Mouse (Mus musculus): ENCODE measurements around the gene Hes5. TPM values are rescaled to one million over a fixed set of nuclear protein-coding genes. Genes with fewer than 3 reads are reported as not detected.
A peak's percentile ranks its signal among the peaks of the same experiment; 100 is the strongest.

Hes5 gene
- 690 and 827 TPM in 2 replicates for polyA plus RNA-seq (2016; fragmentation: Nextera tagmentation; extraction: Ambion mirVana)

DNA sequence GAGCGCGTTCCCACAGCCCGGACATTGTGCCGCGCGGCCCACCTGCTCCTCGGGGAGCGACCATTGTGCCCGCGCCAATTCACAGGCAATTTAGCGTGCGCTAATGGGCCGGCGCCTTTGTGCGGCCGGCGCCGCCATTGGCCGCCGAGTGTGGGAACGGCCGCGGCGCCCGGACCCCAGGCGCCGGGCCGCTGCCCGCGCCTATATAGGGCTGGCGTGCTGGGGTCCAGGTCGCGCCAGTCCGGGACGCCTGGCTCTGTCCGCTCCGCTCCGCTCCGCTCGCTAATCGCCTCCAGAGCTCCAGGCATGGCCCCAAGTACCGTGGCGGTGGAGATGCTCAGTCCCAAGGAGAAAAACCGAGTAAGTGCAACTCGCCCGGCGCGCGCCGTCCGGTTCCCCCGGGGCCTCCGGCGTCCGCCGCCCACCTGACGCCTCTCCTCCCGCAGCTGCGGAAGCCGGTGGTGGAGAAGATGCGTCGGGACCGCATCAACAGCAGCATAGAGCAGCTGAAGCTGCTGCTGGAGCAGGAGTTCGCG is at the start of gene Hes5:
Hes5 (plus strand) TSS at position 234 of the 536 bp plus-strand sequence.
- peaks cover 24% of the 10 kb centered on the region for H3K36me3 ChIP-seq
- H3K27me3 ChIP-seq (ENCODE audit: low read depth, poor library complexity, severe bottlenecking): peaks cover 77% of the 10 kb centered on the region
- DNase-seq (ENCODE audit: low spot score): peak; percentile 95
- H3K4me3 ChIP-seq: peak within 1 kb of the TSS; percentile 87
- H3K9me3 ChIP-seq (replicated peaks): no peaks in the 10 kb centered on the region
- H3K4me1 ChIP-seq: peaks cover 94% of the 10 kb centered on the region
- peak within 1 kb of the TSS; percentile 97 for H3K27ac ChIP-seq (replicated peaks)
- WGBS: 1% methylated on average over 65 of the region's 65 CpGs

DNA sequence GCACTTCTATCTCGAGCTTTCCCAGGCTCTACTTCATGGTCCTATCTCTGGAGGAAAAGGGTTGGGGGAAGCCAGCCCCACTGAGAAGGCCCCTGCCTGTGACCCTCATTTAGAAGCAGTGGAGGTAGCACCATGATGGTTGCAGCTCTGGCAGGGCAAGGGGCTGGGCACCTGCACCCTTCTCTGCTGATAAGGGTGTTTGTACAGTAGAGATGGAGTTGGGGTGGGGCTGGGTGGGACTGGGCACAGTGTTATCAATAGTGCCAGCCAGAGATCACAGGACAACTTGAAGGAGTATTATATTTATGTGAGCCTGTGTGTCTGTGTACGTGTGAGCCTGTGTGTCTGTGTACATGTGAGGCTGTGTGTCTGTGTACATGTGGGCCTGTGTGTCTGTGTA is 49.1 kb upstream of the Hes5 start:
- no peaks in the 10 kb centered on the region for H3K9me3 ChIP-seq (replicated peaks)
- H3K27me3 ChIP-seq (ENCODE audit: low read depth, poor library complexity, severe bottlenecking): no peaks in the 10 kb centered on the region
- peak overlapping the region; percentile 47 for H3K27ac ChIP-seq (replicated peaks)
- no peaks in the 10 kb centered on the region for H3K36me3 ChIP-seq
- 71% methylated on average over 2 of the region's 2 CpGs for WGBS
- H3K4me1 ChIP-seq: peaks cover 34% of the 10 kb centered on the region
- H3K4me3 ChIP-seq: no peak overlapping the region
- no peak for DNase-seq (ENCODE audit: low spot score)

DNA sequence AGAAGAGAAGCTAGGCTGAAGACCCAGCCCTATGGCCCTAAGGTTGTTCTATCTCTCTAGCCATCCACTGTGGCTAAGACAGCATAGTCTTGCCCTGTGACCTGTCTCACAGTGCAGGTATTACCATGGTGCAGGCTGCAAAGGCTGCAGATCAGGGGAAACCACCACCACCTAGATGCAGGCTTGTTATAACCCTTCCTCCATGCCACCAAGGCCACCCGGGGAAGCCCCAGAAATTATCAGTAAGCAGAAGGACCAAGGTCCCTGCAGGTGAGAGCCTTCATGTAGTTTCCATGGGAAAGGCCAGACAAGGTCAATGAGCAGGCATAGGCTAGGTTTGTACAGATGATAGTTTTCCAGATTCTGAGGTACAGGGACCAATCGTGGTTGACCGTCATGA is 46.9 kb upstream of the Hes5 start:
- Histone ChIP-seq H3K36me3 (no peaks in the 10 kb centered on the region), H3K27ac (replicated peaks) (peak overlapping the region; percentile 43; the same call in 1 of the 2 replicates), H3K9me3 (replicated peaks) (0 out of 2 replicates have a peak, but pooled peaks cover 2% of the 10 kb centered on the region), H3K27me3 (ENCODE audit: low read depth, poor library complexity, severe bottlenecking) (no peaks in the 10 kb centered on the region), H3K4me1 (peaks cover 29% of the 10 kb centered on the region), H3K4me3 (no peak overlapping the region)
- WGBS: 95% methylated on average over 3 of the region's 3 CpGs
- DNase-seq (ENCODE audit: low spot score): no peak

DNA sequence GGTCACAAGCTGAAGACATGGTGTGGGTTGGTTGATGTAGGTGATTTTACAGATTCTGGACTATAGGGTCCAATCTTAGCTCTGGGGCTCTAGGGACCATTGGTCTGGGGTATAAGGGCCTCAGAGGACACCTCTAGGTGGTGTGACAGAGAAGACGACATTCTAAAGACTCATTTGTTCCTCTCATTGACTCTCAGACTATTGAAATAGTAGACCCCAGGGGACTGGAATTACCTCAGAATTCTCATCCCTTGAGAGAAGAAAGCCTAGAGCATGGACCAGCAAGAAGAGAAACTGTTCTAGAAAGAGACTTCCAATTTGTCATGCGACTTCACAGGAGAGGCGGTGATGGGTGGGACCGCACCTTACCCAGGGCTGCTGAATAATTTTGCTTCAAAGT is 46.5 kb upstream of the Hes5 start:
- no peak overlapping the region for H3K27ac ChIP-seq (replicated peaks)
- H3K27me3 ChIP-seq (ENCODE audit: low read depth, poor library complexity, severe bottlenecking): no peaks in the 10 kb centered on the region
- 0 out of 2 replicates have a peak, but pooled peaks cover 2% of the 10 kb centered on the region for H3K9me3 ChIP-seq (replicated peaks)
- no peak for DNase-seq (ENCODE audit: low spot score)
- H3K4me1 ChIP-seq: peaks cover 29% of the 10 kb centered on the region
- no peak overlapping the region for H3K4me3 ChIP-seq
- 92% methylated on average over 4 of the region's 4 CpGs for WGBS
- no peaks in the 10 kb centered on the region for H3K36me3 ChIP-seq

DNA sequence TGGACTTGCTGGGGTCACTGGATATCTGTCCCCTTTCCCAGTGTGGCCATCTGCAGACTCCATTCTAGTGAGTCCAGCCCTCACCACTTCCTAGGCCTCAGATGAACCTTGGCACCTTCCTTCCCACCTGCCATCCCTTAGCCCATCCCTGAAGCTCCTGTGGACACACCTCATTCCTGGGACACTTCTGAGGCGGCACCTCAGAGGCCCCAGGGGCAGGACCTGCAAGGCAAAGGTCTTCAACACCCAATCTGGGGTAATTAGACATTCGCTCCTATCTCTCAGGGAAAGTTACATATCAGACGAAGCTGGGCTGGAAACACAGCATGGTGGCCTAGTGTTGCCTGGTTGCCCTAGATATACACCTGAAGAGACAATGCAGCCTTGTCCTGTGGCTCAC is 46.0 kb upstream of the Hes5 start:
- H3K9me3 ChIP-seq (replicated peaks): 0 out of 2 replicates have a peak, but pooled peaks cover 2% of the 10 kb centered on the region
- no peak for DNase-seq (ENCODE audit: low spot score)
- no peak overlapping the region for H3K4me3 ChIP-seq
- no peaks in the 10 kb centered on the region for H3K27me3 ChIP-seq (ENCODE audit: low read depth, poor library complexity, severe bottlenecking)
- no peaks in the 10 kb centered on the region for H3K36me3 ChIP-seq
- peaks cover 29% of the 10 kb centered on the region for H3K4me1 ChIP-seq
- WGBS: 87% methylated on average over 3 of the region's 3 CpGs
- H3K27ac ChIP-seq (replicated peaks): no peak overlapping the region

DNA sequence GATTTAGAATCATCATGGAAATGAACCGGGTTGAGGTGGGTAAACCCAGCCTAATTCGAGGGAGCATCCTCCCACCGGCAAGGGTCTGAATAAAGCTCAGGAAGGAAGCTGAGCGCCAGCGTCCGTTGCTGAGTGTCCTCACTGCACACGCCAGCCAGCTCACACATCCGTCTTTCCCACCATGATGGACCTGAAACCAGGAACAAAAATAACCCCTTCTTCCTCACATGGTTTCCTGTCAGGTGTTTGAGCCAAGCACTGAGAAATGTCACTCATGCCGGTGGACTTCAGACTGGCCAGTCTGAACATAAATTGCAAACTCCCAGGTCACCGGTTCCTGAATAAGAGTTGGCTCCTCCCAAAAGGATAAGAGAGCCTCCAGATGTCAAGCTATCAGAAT is 45.4 kb upstream of the Hes5 start:
- Histone ChIP-seq H3K36me3 (no peaks in the 10 kb centered on the region), H3K4me3 (no peak overlapping the region), H3K27me3 (ENCODE audit: low read depth, poor library complexity, severe bottlenecking) (no peaks in the 10 kb centered on the region), H3K9me3 (replicated peaks) (0 out of 2 replicates have a peak, but pooled peaks cover 2% of the 10 kb centered on the region), H3K4me1 (peaks cover 25% of the 10 kb centered on the region), H3K27ac (replicated peaks) (0 out of 2 replicates have a peak overlapping the region, but pooled peaks have one; percentile 42)
- DNase-seq (ENCODE audit: low spot score): no peak
- WGBS: 90% methylated on average over 10 of the region's 10 CpGs

DNA sequence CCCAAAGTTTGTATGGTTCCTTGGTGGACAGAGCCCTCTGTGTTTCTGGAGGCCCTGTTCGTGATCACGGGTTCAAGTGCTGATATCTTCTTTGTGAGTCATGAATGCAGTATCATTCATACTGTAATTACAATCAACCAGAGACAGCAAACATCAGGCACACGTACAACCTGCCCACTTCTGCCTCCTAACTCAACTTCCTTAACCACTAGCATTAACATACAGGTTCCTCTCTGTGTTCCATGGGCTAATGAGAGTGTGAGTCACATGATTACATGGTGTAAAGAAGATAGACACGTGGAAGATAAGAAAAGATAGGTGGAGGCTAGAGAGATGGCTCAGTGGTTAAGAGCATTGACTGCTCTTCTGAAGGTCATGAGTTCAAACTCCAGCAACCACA is 44.1 kb upstream of the Hes5 start:
- no peak for DNase-seq (ENCODE audit: low spot score)

DNA sequence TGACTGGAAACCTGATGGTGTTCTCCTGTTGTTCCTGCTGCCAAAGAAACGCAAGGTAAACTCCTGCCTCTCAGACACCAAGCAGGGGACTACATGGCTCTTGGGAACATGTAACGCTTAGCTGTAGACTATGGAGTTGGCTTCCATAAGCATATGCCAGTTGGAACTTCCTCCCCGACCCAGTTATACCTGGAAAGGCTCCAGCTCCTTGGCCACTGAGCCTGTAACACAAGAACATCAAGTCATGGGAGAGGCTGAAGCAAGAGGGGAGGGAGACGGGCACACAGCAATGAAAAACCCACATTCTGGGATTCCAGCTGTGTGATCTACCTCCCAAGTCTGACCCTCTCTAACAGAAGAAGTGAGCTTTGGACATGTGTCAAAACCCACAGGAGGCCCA is 38.4 kb upstream of the Hes5 start:
- 0 out of 2 replicates have a peak, but pooled peaks cover 1% of the 10 kb centered on the region for H3K9me3 ChIP-seq (replicated peaks)
- peaks cover 7% of the 10 kb centered on the region for H3K4me1 ChIP-seq
- H3K4me3 ChIP-seq: no peak overlapping the region
- no peak for DNase-seq (ENCODE audit: low spot score)
- 92% methylated on average over 4 of the region's 4 CpGs for WGBS
- no peak overlapping the region for H3K27ac ChIP-seq (replicated peaks)
- H3K36me3 ChIP-seq: no peaks in the 10 kb centered on the region
- H3K27me3 ChIP-seq (ENCODE audit: low read depth, poor library complexity, severe bottlenecking): no peaks in the 10 kb centered on the region

More for the DNA sequence above, 44.1 kb upstream of the Hes5 start:
- H3K27ac ChIP-seq (replicated peaks): no peak overlapping the region
- WGBS: 88% methylated on average over 4 of the region's 4 CpGs
- 0 out of 2 replicates have a peak, but pooled peaks cover 2% of the 10 kb centered on the region for H3K9me3 ChIP-seq (replicated peaks)
- H3K36me3 ChIP-seq: no peaks in the 10 kb centered on the region
- peaks cover 11% of the 10 kb centered on the region for H3K4me1 ChIP-seq
- H3K4me3 ChIP-seq: no peak overlapping the region
- H3K27me3 ChIP-seq (ENCODE audit: low read depth, poor library complexity, severe bottlenecking): no peaks in the 10 kb centered on the region

DNA sequence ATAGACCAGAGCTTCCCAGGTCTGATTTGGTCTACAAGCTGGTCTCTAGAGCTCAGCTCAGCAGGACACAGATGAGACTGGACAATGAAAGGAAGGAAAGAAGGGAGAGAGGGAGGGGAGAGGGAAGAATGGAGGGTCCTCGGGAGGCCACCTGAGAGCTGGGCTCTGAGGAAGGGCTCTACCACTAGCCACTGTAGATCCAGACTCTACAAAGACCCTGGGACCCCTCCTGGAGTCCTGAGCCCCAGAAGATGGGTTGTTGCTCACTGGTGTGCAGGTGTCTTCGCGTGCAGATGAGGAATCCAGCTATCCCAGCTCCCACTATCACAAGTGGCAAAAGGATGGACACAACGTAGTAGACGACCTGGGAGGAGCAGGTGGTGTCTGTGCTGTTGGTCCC is 37.8 kb upstream of the Hes5 start:
- H3K4me1 ChIP-seq: peaks cover 14% of the 10 kb centered on the region
- no peaks in the 10 kb centered on the region for H3K36me3 ChIP-seq
- no peak overlapping the region for H3K27ac ChIP-seq (replicated peaks)
- H3K9me3 ChIP-seq (replicated peaks): no peaks in the 10 kb centered on the region
- no peak for DNase-seq (ENCODE audit: low spot score)
- 85% methylated on average over 5 of the region's 5 CpGs for WGBS
- no peak overlapping the region for H3K4me3 ChIP-seq
- H3K27me3 ChIP-seq (ENCODE audit: low read depth, poor library complexity, severe bottlenecking): no peaks in the 10 kb centered on the region

DNA sequence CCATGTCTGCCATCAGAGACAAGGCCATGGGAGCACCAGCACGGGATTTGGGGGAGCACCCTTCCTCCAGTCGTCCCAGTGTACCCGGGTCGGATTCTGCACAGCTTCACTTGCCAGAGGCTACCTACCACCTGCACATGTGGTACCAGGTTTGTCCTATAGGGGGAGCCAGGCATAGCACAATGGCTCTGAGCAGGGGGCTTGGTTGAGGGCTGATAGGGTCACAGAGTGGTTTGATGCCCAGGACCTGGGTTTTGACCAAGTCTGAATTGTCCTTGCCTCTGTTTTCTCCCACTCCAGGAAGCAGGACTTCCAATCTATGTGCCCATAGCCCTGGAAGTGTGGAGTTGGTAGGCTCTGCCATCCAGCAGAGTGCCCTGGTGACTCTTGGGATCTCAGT is 35.3 kb upstream of the Hes5 start:
- no peaks in the 10 kb centered on the region for H3K27me3 ChIP-seq (ENCODE audit: low read depth, poor library complexity, severe bottlenecking)
- H3K4me1 ChIP-seq: peaks cover 23% of the 10 kb centered on the region
- H3K36me3 ChIP-seq: no peaks in the 10 kb centered on the region
- no peak for DNase-seq (ENCODE audit: low spot score)
- 60% methylated on average over 4 of the region's 4 CpGs for WGBS
- H3K9me3 ChIP-seq (replicated peaks): no peaks in the 10 kb centered on the region
- no peak overlapping the region for H3K27ac ChIP-seq (replicated peaks)
- H3K4me3 ChIP-seq: no peak overlapping the region

DNA sequence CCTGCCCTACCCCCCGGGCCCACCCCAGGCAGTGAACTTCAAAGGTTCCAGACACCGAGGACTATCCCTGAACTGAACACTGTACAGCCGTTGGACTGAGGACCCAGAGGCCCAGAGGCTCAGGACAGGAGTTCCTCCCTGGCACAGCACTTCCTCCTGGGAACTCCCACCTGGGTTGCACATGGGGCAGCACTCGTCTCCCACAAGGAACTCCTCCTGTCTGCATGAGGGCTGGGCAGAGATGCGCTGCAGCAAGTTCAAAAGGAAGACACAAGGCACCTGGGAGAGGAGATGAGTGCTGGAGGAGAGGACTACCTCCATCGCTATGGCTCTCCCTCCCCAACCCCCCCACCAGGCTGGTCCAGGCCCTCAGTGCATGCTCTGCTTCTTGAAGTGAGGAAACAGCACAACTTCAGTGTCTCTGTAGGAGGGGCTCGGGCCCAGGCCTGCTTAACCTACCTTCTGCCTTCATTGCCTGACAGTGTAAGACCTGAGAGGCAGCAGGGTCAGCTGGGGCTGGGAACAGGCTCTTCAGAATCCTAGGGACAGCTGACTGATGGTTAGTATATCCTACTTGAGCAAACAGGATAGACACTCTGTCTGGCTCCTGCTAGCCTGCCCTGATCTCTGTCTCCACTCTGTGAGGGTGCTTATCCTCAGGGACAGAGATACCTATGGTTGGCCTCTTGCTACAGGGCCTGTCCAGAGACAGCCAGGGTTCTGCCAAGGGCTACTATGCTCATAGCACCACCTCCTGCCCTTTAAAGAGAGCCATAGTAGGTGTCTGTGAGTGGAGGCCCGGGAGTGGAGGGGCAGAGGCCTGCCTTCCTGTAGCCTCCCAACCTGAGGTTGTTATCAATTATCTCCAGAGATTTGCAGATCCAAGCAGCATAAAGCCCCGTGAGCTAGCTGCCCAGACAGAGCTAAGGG is 33.5 kb upstream of the Hes5 start:
- WGBS: 77% methylated on average over 9 of the region's 9 CpGs
- Histone ChIP-seq H3K4me1 (peaks cover 23% of the 10 kb centered on the region), H3K9me3 (replicated peaks) (no peaks in the 10 kb centered on the region), H3K4me3 (peak overlapping the region; percentile 26), H3K36me3 (no peaks in the 10 kb centered on the region), H3K27ac (replicated peaks) (peak overlapping the region; percentile 74), H3K27me3 (ENCODE audit: low read depth, poor library complexity, severe bottlenecking) (no peaks in the 10 kb centered on the region)
- DNase-seq (ENCODE audit: low spot score): no peak

DNA sequence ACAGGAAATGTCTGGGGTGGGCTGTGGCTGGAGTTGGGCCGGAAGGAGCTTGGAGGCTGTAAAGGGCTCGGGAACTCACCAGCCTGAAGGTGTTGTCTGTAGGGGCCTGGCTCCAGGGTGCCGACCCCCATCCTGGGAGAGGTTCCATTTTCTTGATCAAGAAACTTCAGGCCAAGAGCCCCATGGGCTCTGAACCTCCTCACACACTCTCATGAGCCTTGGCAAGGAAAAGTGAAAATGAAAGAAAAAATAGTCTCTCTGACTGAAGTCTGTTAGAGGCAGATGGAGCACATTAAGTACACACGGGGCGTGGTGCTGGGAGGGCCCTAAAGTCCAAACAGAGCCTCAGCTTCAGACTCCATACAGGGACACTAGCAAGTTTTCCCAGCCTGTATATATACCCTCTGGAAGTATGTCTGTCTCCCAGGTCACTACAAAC is 32.8 kb upstream of the Hes5 start:
- 72% methylated on average over 5 of the region's 5 CpGs for WGBS
- DNase-seq (ENCODE audit: low spot score): no peak
- peak overlapping the region; percentile 26; the same call in 1 of the 2 replicates for H3K4me3 ChIP-seq

More for the DNA sequence above, 32.8 kb upstream of the Hes5 start:
- Histone ChIP-seq H3K4me1 (peaks cover 23% of the 10 kb centered on the region), H3K27ac (replicated peaks) (peak overlapping the region; percentile 74), H3K36me3 (no peaks in the 10 kb centered on the region), H3K9me3 (replicated peaks) (no peaks in the 10 kb centered on the region), H3K27me3 (ENCODE audit: low read depth, poor library complexity, severe bottlenecking) (0 out of 2 replicates have a peak, but pooled peaks cover 4% of the 10 kb centered on the region)
